Mouse (Mus musculus): ENCODE data around the gene Krt7.

- TF ChIP-seq CTCF (IDR thresholded peaks at IDR 0.05; ENCODE audit: low read depth) (no peak), EP300 (IDR thresholded peaks at IDR 0.05; ENCODE audit: low read depth) (no peak)
Measured at GRCm38 (mm10) chr15:101378646-101379045, 32.2 kb upstream of the Krt7 start.
